Mouse (Mus musculus) limb, embryonic 12.5 days (tissue): ENCODE measurements at regions not wholly inside any gene's neighbourhood (a gene's known extent, or its start where the extent isn't known, plus 50 kb on each side); places are given as distances from the start of the nearest gene placed in this dataset.
A peak's percentile ranks its signal among the peaks of the same experiment; 100 is the strongest.

ENCODE experiments used
- ATAC-seq: fragments of 200-750 bp; cut with Nextera tagmentation; 2 replicates; pipeline ENCODE4 v1.8.0; 2017; ENCODE audit warnings: low read depth, moderate TSS enrichment; ENCODE audit not compliant: insufficient number of reproducible peaks, insufficient read depth, low FRiP score, low TSS enrichment
- H3K27ac ChIP-seq: fragments of 300-500 bp; sonication (generic); 2 replicates; pipeline ENCODE4 v1.5.1; 2016; ENCODE audit warnings: mild to moderate bottlenecking, moderate library complexity
- H3K27me3 ChIP-seq: fragments of 300-500 bp; sonication (generic); 2 replicates; pipeline ENCODE4 v1.6.1; 2016; ENCODE audit warnings: mild to moderate bottlenecking, moderate library complexity
- H3K36me3 ChIP-seq: fragments of 300-500 bp; sonication (generic); 2 replicates; pipeline ENCODE4 v1.6.1; 2016; ENCODE audit warnings: mild to moderate bottlenecking, moderate library complexity
- H3K4me1 ChIP-seq: fragments of 300-500 bp; sonication (generic); replicated peaks from 2 replicates; pipeline ENCODE4 v1.6.1; 2016
- H3K4me2 ChIP-seq: fragments of 300-500 bp; sonication (generic); 2 replicates; pipeline ENCODE4 v1.6.1; 2016; ENCODE audit warnings: mild to moderate bottlenecking, moderate library complexity
- H3K4me3 ChIP-seq: fragments of 300-500 bp; sonication (generic); replicated peaks from 2 replicates; pipeline ENCODE4 v1.5.1; 2016; ENCODE audit warnings: mild to moderate bottlenecking
- H3K9ac ChIP-seq: fragments of 300-500 bp; sonication (generic); replicated peaks from 2 replicates; pipeline ENCODE4 v1.6.1; 2016; ENCODE audit warnings: mild to moderate bottlenecking, moderate library complexity
- H3K9me3 ChIP-seq: fragments of 300-500 bp; sonication (generic); 2 replicates; pipeline ENCODE4 v1.6.1; 2016; ENCODE audit warnings: mild to moderate bottlenecking, moderate library complexity
- WGBS: fragments of 180-500 bp; shearing (Covaris S2); methylation state at CpG from one replicate; pipeline ENCODE4 v1.1.7; 2016; 5-methylcytosine and 5-hydroxymethylcytosine counted together

GRCm38 (mm10) chr15:102776218-102776850 is 54.4 kb upstream of the Calcoco1 start:
- Histone ChIP-seq H3K27ac (no peak overlapping the region), H3K27me3 (no peaks in the 10 kb centered on the region), H3K4me3 (no peak overlapping the region), H3K9me3 (no peaks in the 10 kb centered on the region), H3K4me1 (peaks cover 4% of the 10 kb centered on the region; the same call in 1 of the 2 replicates), H3K36me3 (no peaks in the 10 kb centered on the region), H3K4me2 (no peak overlapping the region), H3K9ac (no peak overlapping the region)
- 46% methylated on average over 11 of the region's 11 CpGs for WGBS
- no peak for ATAC-seq

- 72% methylated on average over 6 of the region's 6 CpGs for WGBS
- no peak overlapping the region for H3K9ac ChIP-seq
- no peaks in the 10 kb centered on the region for H3K36me3 ChIP-seq
- 0 out of 2 replicates have a peak, but pooled peaks cover 5% of the 10 kb centered on the region for H3K27me3 ChIP-seq
- H3K9me3 ChIP-seq: no peaks in the 10 kb centered on the region
- H3K4me2 ChIP-seq: no peak overlapping the region
- peaks cover 21% of the 10 kb centered on the region for H3K4me1 ChIP-seq
- no peak overlapping the region for H3K27ac ChIP-seq
- ATAC-seq: no peak
- no peak overlapping the region for H3K4me3 ChIP-seq
Measured at GRCm38 (mm10) chr15:102780626-102781025, 58.6 kb upstream of the Calcoco1 start.

- Histone ChIP-seq H3K27me3 (0 out of 2 replicates have a peak, but pooled peaks cover 7% of the 10 kb centered on the region), H3K36me3 (no peaks in the 10 kb centered on the region), H3K9me3 (no peaks in the 10 kb centered on the region), H3K9ac (no peak overlapping the region), H3K27ac (peak overlapping the region; percentile 68), H3K4me3 (no peak overlapping the region), H3K4me1 (peaks cover 21% of the 10 kb centered on the region), H3K4me2 (no peak overlapping the region; the same call in 1 of the 2 replicates)
- WGBS: 37% methylated on average over 9 of the region's 9 CpGs
- ATAC-seq: peak; percentile 82
Measured at GRCm38 (mm10) chr15:102782988-102783799, 61.2 kb upstream of the Calcoco1 start.

GRCm38 (mm10) chr15:102785055-102785820 is 63.3 kb upstream of the Calcoco1 start:
- Histone ChIP-seq H3K4me2 (no peak overlapping the region), H3K4me1 (peaks cover 28% of the 10 kb centered on the region), H3K9ac (no peak overlapping the region), H3K27ac (no peak overlapping the region), H3K9me3 (no peaks in the 10 kb centered on the region), H3K36me3 (no peaks in the 10 kb centered on the region), H3K4me3 (no peak overlapping the region), H3K27me3 (0 out of 2 replicates have a peak, but pooled peaks cover 7% of the 10 kb centered on the region)
- WGBS: 31% methylated on average over 10 of the region's 10 CpGs
- no peak for ATAC-seq

- no peak for ATAC-seq
- Histone ChIP-seq H3K9ac (no peak overlapping the region), H3K27me3 (0 out of 2 replicates have a peak, but pooled peaks cover 7% of the 10 kb centered on the region), H3K9me3 (no peaks in the 10 kb centered on the region), H3K27ac (no peak overlapping the region), H3K4me3 (no peak overlapping the region), H3K36me3 (no peaks in the 10 kb centered on the region), H3K4me2 (no peak overlapping the region), H3K4me1 (peaks cover 12% of the 10 kb centered on the region)
- 47% methylated on average over 7 of the region's 7 CpGs for WGBS
Measured at GRCm38 (mm10) chr15:102788846-102789518, 67.0 kb upstream of the Calcoco1 start.

GRCm38 (mm10) chr15:102797020-102797618 is 75.1 kb upstream of the Calcoco1 start:
- 76% methylated on average over 5 of the region's 5 CpGs for WGBS
- ATAC-seq: no peak
- H3K4me2 ChIP-seq: no peak overlapping the region
- no peaks in the 10 kb centered on the region for H3K9me3 ChIP-seq
- H3K4me3 ChIP-seq: no peak overlapping the region
- no peaks in the 10 kb centered on the region for H3K36me3 ChIP-seq
- no peaks in the 10 kb centered on the region for H3K27me3 ChIP-seq
- no peak overlapping the region for H3K9ac ChIP-seq
- H3K4me1 ChIP-seq: no peaks in the 10 kb centered on the region
- no peak overlapping the region for H3K27ac ChIP-seq

GRCm38 (mm10) chr15:102800049-102800448 is 78.1 kb upstream of the Calcoco1 start:
- WGBS: 72% methylated on average over 4 of the region's 4 CpGs
- no peak overlapping the region for H3K4me2 ChIP-seq
- H3K4me3 ChIP-seq: no peak overlapping the region
- H3K27ac ChIP-seq: no peak overlapping the region
- H3K36me3 ChIP-seq: no peaks in the 10 kb centered on the region
- no peak for ATAC-seq
- no peaks in the 10 kb centered on the region for H3K4me1 ChIP-seq
- no peaks in the 10 kb centered on the region for H3K9me3 ChIP-seq
- H3K27me3 ChIP-seq: no peaks in the 10 kb centered on the region; the same call in 1 of the 2 replicates
- no peak overlapping the region for H3K9ac ChIP-seq

GRCm38 (mm10) chr15:102802265-102802813 is 80.4 kb upstream of the Calcoco1 start:
- 79% methylated on average over 8 of the region's 8 CpGs for WGBS

GRCm38 (mm10) chr15:102807353-102807752 is 85.4 kb upstream of the Calcoco1 start:
- no peaks in the 10 kb centered on the region for H3K4me1 ChIP-seq
- H3K4me3 ChIP-seq: no peak overlapping the region
- ATAC-seq: no peak
- H3K9me3 ChIP-seq: no peaks in the 10 kb centered on the region
- no peaks in the 10 kb centered on the region for H3K36me3 ChIP-seq
- no peak overlapping the region for H3K9ac ChIP-seq
- H3K27ac ChIP-seq: no peak overlapping the region
- H3K27me3 ChIP-seq: no peaks in the 10 kb centered on the region; the same call in none of the 2 replicates
- H3K4me2 ChIP-seq: no peak overlapping the region
- WGBS: 48% methylated on average over 3 of the region's 3 CpGs

More at GRCm38 (mm10) chr15:102802265-102802813, 80.4 kb upstream of the Calcoco1 start:
- H3K36me3 ChIP-seq: no peaks in the 10 kb centered on the region
- no peak overlapping the region for H3K27ac ChIP-seq
- ATAC-seq: no peak
- H3K4me1 ChIP-seq: no peaks in the 10 kb centered on the region
- H3K9me3 ChIP-seq: no peaks in the 10 kb centered on the region
- no peak overlapping the region for H3K4me3 ChIP-seq
- H3K9ac ChIP-seq: no peak overlapping the region
- H3K27me3 ChIP-seq: no peaks in the 10 kb centered on the region; the same call in 1 of the 2 replicates
- no peak overlapping the region for H3K4me2 ChIP-seq

GRCm38 (mm10) chr15:102819181-102819580 is 97.2 kb upstream of the Calcoco1 start:
- Histone ChIP-seq H3K27ac (no peak overlapping the region), H3K4me3 (no peak overlapping the region), H3K27me3 (0 out of 2 replicates have a peak, but pooled peaks cover 2% of the 10 kb centered on the region), H3K36me3 (no peaks in the 10 kb centered on the region), H3K9ac (no peak overlapping the region), H3K4me1 (no peaks in the 10 kb centered on the region), H3K9me3 (no peaks in the 10 kb centered on the region), H3K4me2 (no peak overlapping the region)
- no peak for ATAC-seq
- 78% methylated on average over 12 of the region's 12 CpGs for WGBS
